Mouse (Mus musculus) urinary bladder, adult 18-20 months (tissue): ENCODE measurements around the gene Stoml3.

Source experiments
- DNase-seq, 2 experiments: peaks; one replicate each; pipeline ENCODE4 v3.0.0; 2022; ENCODE audit warnings: low spot score in 2 of 2, mixed read lengths in 2 of 2

The Stoml3 gene

DNA sequence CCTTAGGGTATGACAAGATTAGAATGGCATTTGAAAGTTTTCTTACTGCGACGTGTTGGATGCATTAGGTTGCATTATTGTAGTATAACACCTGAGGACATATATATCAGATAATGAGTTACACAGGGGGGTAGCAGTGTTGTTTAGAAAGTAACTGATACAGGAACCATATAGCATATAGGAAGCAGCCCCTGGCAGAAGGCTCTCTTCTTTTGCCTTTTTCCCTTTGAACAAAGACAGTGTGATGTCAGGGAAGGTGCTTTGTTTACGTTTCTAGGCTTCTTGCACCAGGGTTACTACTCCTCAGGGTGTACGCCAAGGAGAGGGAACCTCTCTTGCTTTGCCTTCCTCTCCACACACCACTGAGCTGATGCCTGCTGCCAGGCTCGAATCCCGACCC, at the start of gene Stoml3:
Gene Stoml3, plus strand, starts transcription at position 301 of the 400 bp plus-strand sequence.
- no peak for DNase-seq

GRCm38 (mm10) chr3:53445540-53445939, 42.9 kb upstream of the Stoml3 start:
- DNase-seq: no peak

DNA sequence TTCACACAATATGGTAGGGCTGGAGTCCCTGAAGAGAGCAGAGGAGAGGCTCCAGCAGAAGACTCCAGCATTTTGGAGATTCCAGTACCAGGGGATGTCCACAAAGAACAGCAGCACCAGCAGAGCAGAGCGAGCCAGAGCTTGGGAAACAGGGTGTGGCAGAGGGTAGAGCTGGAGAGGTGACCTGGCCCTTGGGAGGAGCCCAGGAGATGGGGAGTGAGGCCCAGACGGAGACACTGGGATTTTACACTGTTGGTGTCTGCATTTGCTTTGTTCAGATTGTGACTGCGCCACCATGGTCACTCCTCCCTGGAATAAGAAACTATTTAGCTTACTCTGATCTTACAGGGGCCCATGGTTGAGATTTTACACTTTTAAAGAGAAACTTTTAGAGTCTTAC, 41.7 kb upstream of the Stoml3 start:
- DNase-seq: no peak

DNA sequence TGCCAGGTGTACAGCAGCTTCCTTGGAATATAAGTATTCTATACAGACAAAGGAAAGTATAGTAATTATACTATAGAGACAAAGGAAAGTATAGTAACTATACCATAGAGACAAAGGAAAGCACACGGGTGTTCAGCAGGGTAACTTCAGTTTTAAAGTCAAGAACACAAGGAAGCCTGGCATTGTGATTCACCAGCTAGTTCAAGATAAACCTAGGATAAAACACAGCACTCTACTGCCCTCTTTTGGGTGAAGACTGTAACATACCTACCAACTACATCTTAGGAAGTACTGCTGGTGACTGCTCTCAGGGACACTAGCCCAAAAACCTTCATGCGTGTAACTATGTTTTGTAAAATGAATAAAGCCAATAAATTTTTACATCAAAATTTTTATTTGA, 40.2 kb upstream of the Stoml3 start:
- peak in 1 of 2 experiments; percentile 15 for DNase-seq

DNA sequence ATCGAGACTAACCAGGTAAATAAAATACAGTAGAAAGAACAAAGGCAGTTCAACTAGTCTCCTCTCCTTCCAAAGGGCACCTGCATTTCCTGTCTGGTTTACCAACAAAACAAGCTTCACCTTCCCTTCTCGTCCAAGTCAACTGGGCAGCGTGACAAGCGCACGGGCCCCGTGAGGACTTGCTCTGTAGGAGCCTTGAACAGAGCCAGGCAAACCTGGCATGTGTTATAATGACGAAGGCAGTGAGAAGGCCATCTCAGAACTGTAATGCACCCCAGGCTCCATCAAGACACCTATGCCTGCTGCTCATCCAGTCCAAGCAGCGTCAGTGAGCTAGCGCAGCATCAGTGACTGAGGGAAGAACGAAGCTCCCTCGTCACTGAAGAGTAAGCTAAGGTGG, 37.8 kb upstream of the Stoml3 start:
- DNase-seq: no peak

DNA sequence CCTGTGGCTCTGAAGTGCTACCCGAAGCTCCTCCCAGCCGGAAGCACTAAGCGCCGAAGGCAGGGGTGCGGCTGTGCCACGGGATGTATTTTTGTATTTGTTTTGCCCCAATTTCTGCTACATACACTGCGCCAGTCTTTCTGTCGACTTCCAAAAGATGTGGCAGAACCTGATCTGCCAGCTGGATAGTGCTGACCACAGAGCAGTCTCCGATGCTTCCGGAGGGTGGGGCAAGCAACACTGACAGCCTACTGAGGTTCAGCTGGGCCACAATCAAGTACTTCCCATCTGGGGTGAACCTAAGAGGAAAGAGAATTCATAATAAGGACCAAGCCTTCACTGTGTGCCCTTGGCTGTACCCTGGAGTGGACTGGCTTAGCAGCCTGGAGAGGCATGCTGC, 36.1 kb upstream of the Stoml3 start:
- DNase-seq: peak; percentile 47 to 70

- no peak for DNase-seq
Observed at GRCm38 (mm10) chr3:53453346-53453745, 35.1 kb upstream of the Stoml3 start.

DNA sequence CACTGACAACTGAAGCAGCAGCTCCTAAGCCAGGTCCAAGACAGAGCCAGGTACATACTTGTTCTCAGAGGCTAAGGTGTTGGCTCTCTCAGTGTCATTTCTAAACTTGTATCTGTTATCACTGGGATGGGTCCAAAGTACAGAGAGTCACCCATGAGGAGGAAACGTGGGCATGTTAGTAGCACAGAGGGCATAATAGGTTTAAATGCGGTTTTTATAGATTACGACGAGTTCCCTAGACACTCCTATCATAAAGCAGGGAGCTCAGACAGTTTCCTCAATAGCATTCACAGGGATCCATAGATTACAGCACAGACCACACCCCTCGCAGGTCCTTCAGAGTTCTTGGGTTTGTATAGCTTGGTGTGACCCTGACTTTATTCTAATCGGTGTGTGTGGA, 34.4 kb upstream of the Stoml3 start:
- DNase-seq: no peak

DNA sequence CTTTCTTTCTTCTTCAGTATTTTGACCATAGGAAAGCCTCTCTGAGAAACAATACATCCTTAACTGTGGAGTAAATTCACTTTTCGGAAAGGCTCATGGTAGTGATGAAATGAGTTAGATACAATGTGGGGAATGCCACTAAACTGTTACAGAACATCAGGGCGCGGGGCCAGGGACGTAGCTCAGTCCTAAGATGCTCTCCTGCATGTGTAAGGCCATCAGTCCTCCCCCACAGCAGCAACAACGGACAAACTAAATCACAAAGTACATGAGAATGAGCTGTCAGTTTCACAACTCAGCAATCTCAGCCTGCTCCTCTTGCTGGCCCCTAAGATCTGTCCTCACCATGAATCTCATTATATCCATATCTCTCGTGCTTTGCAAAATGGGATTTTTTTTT, 33.9 kb upstream of the Stoml3 start:
- DNase-seq: no peak

DNA sequence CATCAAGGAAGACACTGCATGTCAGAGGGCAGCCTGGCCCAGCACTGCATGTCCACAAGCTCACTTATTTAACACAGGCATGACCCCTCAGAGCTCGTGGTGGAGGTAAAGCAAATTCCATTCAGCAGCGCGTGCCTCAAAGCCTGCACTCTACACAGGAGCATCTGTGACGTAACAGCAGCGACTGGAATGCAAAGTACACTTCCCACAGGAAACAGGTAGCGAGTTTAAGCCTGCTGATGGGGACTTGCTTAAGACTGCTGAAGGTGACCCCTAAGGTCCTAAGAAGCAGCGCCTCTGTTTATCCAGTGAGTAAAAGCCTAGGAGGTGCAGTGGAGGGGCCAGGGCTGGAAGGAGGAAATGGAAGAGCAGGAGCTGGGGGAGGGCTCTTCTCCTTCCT, 33.5 kb upstream of the Stoml3 start:
- DNase-seq: no peak

DNA sequence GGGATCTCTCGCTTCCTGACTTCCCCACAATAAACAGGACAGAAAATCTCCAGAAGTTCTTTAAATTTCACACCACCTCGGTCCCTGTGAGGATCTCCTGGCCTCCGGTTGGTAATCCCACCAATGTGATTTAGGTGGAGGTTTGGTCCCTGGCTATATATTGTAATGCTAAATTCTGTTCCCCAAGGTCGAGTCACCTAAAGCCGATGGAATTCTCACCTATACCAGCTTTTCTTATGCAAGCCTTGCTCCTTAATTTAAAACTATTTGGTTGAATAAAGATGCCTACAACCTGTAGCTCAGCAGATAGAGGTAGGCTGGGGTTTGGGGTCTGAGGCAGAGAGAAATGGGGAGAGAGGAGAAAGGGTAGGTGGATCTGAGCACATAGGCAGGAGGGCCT, 30.7 kb upstream of the Stoml3 start:
- DNase-seq: no peak

DNA sequence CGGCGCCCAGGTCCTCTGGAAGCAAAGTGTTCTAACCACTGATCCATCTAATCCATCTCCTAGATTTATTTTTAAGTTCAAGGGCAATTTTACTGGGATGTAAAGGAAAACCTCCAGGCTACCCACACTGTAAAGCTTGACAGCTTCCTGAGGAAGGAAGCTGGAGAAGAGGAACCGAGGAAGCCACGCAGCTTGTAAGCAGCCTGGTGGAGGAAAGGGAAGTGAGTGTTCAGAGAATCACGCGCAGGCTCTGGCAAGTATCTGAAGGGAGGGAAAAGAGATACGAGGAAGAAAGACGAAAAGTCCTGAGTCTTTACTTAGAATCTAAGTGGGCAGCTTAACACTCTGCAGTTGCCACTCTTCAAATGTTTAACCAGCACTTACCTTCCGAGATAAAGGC, 28.3 kb upstream of the Stoml3 start:
- DNase-seq: no peak

GRCm38 (mm10) chr3:53462701-53463045, 25.8 kb upstream of the Stoml3 start:
- no peak for DNase-seq

- DNase-seq: peak; percentile 93 to 94
Observed at GRCm38 (mm10) chr3:53463046-53463764, 25.2 kb upstream of the Stoml3 start, which contains the start of the genes Nhlrc3 and Proser1. Gene Nhlrc3, minus strand, starts transcription at chr3:53463332. Gene Proser1, plus strand, starts transcription at chr3:53463666.

DNA sequence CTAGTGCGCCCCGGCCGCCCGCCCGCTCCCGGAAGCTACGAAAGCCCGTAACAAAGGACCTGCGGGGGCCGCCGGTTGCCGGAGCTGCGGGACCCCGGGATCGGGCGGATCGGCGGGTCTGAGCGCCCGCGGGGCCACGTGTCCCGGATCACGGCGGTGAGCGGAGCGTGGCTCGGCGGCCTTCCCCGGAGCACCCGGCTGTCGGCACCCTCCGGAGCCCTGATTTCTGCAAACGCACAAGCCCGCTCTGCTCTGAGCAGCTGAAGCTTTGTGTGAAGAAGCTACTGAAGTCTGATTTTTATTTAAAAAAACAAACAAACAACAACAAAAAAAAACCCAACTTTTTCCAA, 24.7 kb upstream of the Stoml3 start:
- no peak for DNase-seq

- no peak for DNase-seq
Observed at GRCm38 (mm10) chr3:53464146-53464698, 24.2 kb upstream of the Stoml3 start.

- no peak for DNase-seq
Observed at GRCm38 (mm10) chr3:53465330-53465729, 23.1 kb upstream of the Stoml3 start.

DNA sequence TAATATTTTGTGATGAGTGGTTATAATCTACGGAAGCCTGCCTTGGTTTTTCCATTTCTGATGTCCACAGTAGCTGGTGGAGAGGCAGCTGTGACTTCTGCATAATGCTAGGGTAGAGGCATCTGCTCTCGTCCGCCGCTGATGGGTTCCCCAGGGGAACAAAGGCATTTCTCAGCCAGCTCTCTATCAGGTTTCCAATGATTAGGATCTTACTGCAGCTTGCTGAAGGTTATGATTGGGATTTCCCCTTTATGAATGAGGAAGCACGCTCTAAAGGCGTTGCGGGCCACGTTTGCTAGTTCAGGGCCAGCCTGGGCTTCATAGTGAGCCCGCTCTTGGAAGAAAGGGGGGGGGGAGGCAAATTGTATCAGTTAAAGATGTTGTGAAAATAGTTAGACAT, 22.0 kb upstream of the Stoml3 start:
- DNase-seq: no peak

DNA sequence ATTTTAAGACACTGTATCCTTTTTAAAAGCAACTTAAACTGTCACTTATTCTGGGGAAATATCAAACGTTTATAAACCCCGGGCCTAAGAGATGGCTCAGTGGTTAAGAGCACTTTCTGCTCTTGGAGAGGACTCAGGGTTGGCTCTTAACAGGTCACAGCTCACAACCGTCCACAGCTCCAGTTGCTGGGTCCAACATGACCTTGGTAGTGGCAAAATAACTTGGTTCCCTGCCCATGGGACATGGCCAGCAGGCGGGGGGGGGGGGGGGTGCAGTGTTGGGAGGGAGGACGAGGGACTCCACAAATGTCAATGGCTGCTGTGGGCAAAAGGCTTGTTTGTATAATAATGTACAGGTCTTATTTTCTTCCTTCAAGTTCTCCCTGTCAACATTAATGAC, 21.1 kb upstream of the Stoml3 start:
- DNase-seq: no peak

GRCm38 (mm10) chr3:53469650-53470049, 18.8 kb upstream of the Stoml3 start:
- no peak for DNase-seq

GRCm38 (mm10) chr3:53472061-53472460, 16.4 kb upstream of the Stoml3 start:
- no peak for DNase-seq

- no peak for DNase-seq
Observed at GRCm38 (mm10) chr3:53474179-53474578, 14.3 kb upstream of the Stoml3 start.

DNA sequence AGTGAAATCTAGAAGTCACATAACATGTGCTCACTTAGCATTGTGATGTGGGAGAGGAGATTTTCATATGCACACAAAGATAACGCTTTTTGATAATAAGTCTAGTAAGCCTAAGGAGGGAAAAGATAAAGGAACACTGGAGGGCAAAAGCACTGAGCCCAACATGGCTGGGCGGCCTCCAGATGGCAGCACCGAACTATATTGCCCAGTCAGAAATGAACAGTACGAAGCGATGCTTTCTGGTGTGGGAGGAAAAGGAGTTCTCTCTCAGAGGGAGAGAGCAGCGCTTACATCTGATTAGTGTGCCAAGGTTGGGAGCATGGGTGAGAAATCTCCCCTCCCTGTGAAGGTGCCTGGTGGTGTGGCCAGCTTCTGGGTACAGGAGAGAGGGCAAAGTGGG, 12.6 kb upstream of the Stoml3 start:
- DNase-seq: no peak

DNA sequence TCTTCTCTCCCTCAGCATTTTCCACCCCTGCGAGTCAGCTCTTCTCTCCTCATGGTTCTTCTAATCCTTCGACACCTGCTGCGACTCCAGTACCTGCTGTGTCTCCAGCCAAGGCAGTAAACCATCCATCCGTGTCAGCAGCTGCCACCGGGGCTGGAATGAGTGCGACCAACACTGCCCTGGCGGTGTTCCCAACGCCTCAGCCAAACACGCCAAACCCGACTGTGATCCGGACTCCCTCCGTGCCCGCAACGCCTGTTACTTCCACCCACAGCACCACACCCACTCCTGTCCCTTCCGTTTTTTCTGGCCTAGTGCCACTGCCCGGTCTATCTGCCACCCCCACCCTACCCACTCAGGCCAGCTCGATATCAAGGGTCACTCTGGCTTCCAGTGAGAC, 11.0 kb upstream of the Stoml3 start:
- no peak for DNase-seq
